Mouse (Mus musculus) regulatory T cell (primary cell): ENCODE measurements around the gene Dicer1.

Experiments used
- in situ Hi-C: fragments of 300-600 bp; cut with MboI, MseI; formaldehyde crosslinking; loops from one replicate; pipeline ENCODE4 v1.15.1; 2025; ENCODE audit warnings: high pct_unique_total_duplicates

The Dicer1 gene

GRCm38 (mm10) chr12:104679121-104679818 lies 72.5 kb downstream of the Dicer1 start:
- in situ Hi-C loops = no loop called here

- in situ Hi-C loops = no loop called here
Observed at GRCm38 (mm10) chr12:104678462-104678861, 73.3 kb downstream of the Dicer1 start.

- in situ Hi-C loops = no loop called here
Observed at GRCm38 (mm10) chr12:104677371-104677924, 74.3 kb downstream of the Dicer1 start.

- in situ Hi-C loops = no loop called here
Observed at GRCm38 (mm10) chr12:104676535-104677370, 75.0 kb downstream of the Dicer1 start.

- in situ Hi-C loops = no loop called here
Observed at GRCm38 (mm10) chr12:104672976-104673375, 78.8 kb downstream of the Dicer1 start.

- in situ Hi-C loops = no loop called here
Observed at GRCm38 (mm10) chr12:104672406-104672805, 79.3 kb downstream of the Dicer1 start.

GRCm38 (mm10) chr12:104667846-104668245 lies 83.9 kb downstream of the Dicer1 start:
- in situ Hi-C loops = no loop called here

GRCm38 (mm10) chr12:104665951-104666350 lies 85.8 kb downstream of the Dicer1 start:
- in situ Hi-C loops = no loop called here

- in situ Hi-C loops = no loop called here
Observed at GRCm38 (mm10) chr12:104665521-104665920, 86.2 kb downstream of the Dicer1 start.

GRCm38 (mm10) chr12:104656146-104656545 lies 95.6 kb downstream of the Dicer1 start:
- in situ Hi-C loops = no loop called here

- in situ Hi-C loops = no loop called here
Observed at GRCm38 (mm10) chr12:104655006-104655405, 96.7 kb downstream of the Dicer1 start.

GRCm38 (mm10) chr12:104652021-104652420 lies 99.7 kb downstream of the Dicer1 start:
- in situ Hi-C loops = no loop called here

GRCm38 (mm10) chr12:104651269-104651668 lies 100.5 kb downstream of the Dicer1 start:
- in situ Hi-C loops = no loop called here

GRCm38 (mm10) chr12:104650510-104651260 lies 101.1 kb downstream of the Dicer1 start:
- in situ Hi-C loops = no loop called here

GRCm38 (mm10) chr12:104648366-104648765 lies 103.4 kb downstream of the Dicer1 start:
- in situ Hi-C loops = no loop called here

GRCm38 (mm10) chr12:104642337-104642736 lies 109.4 kb downstream of the Dicer1 start:
- in situ Hi-C loops = no loop called here

GRCm38 (mm10) chr12:104640934-104641333 lies 110.8 kb downstream of the Dicer1 start:
- in situ Hi-C loops = no loop called here

- in situ Hi-C loops = no loop called here
Observed at GRCm38 (mm10) chr12:104638156-104638555, 113.6 kb downstream of the Dicer1 start.
